Mouse (Mus musculus) embryonic fibroblast, embryonic 13.5 days (primary cell): ENCODE measurements at regions not wholly inside any gene's neighbourhood (a gene's known extent, or its start where the extent isn't known, plus 50 kb on each side); places are given as distances from the start of the nearest gene placed in this dataset.

Experiments
- CTCF ChIP-seq: IDR thresholded peaks from 2 replicates; pipeline ENCODE4 v1.5.1; 2011; ENCODE audit warnings: mild to moderate bottlenecking, control low read depth, low read length, moderate library complexity, borderline replicate concordance; ENCODE audit not compliant: insufficient read depth
- POLR2A ChIP-seq: IDR thresholded peaks from 2 replicates; pipeline ENCODE4 v1.6.1; 2011; ENCODE audit warnings: low read depth, mild to moderate bottlenecking, control low read depth, low read length, moderate library complexity

DNA sequence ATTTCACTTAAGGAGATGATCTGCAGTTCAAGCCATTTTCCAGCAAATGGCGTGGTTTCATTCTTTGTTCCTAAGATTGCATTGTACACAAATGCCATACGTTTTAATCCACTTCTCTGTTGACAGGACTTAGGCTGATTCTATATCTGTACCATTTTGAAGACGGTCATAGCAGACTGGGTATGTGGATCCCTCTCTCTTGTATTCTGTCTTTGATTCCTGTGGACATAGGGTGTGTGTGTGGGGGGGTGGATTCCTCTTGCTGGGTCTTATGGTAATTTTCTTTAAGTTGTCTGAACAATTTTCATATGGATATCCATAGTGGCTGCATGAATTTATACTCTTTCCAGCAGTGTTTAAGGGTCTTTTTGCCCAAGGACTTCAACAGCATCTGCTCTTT, 251.1 kb upstream of the Tenm4 start:
- no peak for TF ChIP-seq CTCF
- TF ChIP-seq POLR2A: no peak
